Mouse (Mus musculus) lung, postnatal 10 days (tissue): Measurements from ENCODE around the gene Arvcf.

Source experiments
- DNase-seq: peaks from one replicate; pipeline ENCODE4 v3.0.0; 2021

The Arvcf gene

GRCm38 (mm10) chr16:18388583-18389435, 40.8 kb downstream of the Arvcf start:
- peak; percentile 24 for DNase-seq

- DNase-seq: no peak
These were observed 42.4 kb downstream of the Arvcf start for GRCm38 (mm10) chr16:18390399-18390798.

GRCm38 (mm10) chr16:18391127-18391526, 43.1 kb downstream of the Arvcf start:
- no peak for DNase-seq

- no peak for DNase-seq
These were observed 43.7 kb downstream of the Arvcf start for GRCm38 (mm10) chr16:18391728-18392127.

- DNase-seq: peak; percentile 93
These were observed 44.8 kb downstream of the Arvcf start for GRCm38 (mm10) chr16:18392469-18393426.

- DNase-seq: no peak
These were observed 45.6 kb downstream of the Arvcf start for GRCm38 (mm10) chr16:18393595-18393994.

- DNase-seq: no peak
These were observed 46.1 kb downstream of the Arvcf start for GRCm38 (mm10) chr16:18394056-18394455.

GRCm38 (mm10) chr16:18394777-18395619, 47.0 kb downstream of the Arvcf start:
- peak; percentile 37 for DNase-seq

- peak; percentile 75 for DNase-seq
These were observed 47.6 kb downstream of the Arvcf start for GRCm38 (mm10) chr16:18395620-18396036.

GRCm38 (mm10) chr16:18396201-18396600, 48.2 kb downstream of the Arvcf start:
- DNase-seq: peak; percentile 76

GRCm38 (mm10) chr16:18396791-18397621, 49.0 kb downstream of the Arvcf start:
- no peak for DNase-seq

- DNase-seq: no peak
These were observed 52.0 kb downstream of the Arvcf start for GRCm38 (mm10) chr16:18400028-18400427.

- peak; percentile 55 for DNase-seq
These were observed 52.7 kb downstream of the Arvcf start for GRCm38 (mm10) chr16:18400472-18401216.

GRCm38 (mm10) chr16:18403285-18403684, 55.3 kb downstream of the Arvcf start:
- DNase-seq: no peak

GRCm38 (mm10) chr16:18405091-18405854, 57.3 kb downstream of the Arvcf start:
- no peak for DNase-seq

GRCm38 (mm10) chr16:18405876-18406275, 57.9 kb downstream of the Arvcf start:
- DNase-seq: no peak

- peak; percentile 85 for DNase-seq
These were observed 58.3 kb downstream of the Arvcf start for GRCm38 (mm10) chr16:18406293-18406692.

GRCm38 (mm10) chr16:18407912-18408311, 59.9 kb downstream of the Arvcf start:
- DNase-seq: peak; percentile 41

- no peak for DNase-seq
These were observed 61.8 kb downstream of the Arvcf start for GRCm38 (mm10) chr16:18409776-18410175.

- DNase-seq: no peak
These were observed 62.4 kb downstream of the Arvcf start for GRCm38 (mm10) chr16:18410418-18410817.
